Mouse (Mus musculus) Patski (cell line): ENCODE data around the gene Igfbp7. TPM values are rescaled to one million over a fixed set of nuclear protein-coding genes. Genes with fewer than 3 reads are reported as not detected.
A peak's percentile ranks its signal among the peaks of the same experiment; 100 is the strongest.

Experiments
- ATAC-seq: fragments of 100-300 bp; one replicate; pipeline ENCODE4 v1.8.0; 2021
- CTCF ChIA-PET: fragments of 350-600 bp; sonication (Branson Sonifier 250); formaldehyde crosslinking; loops from one replicate; lab custom pipeline; 2022; ENCODE audit warnings: inconsistent platforms; lab: Charles Lee
- POLR2A ChIA-PET: fragments of 350-600 bp; sonication (Branson Sonifier 250); formaldehyde crosslinking; loops from one replicate; lab custom pipeline; 2022; ENCODE audit warnings: antibody characterized with exemption, inconsistent platforms; lab: Charles Lee
- DNase-seq: peaks from one replicate; pipeline ENCODE4 v3.0.0-alpha.2; 2011; ENCODE audit warnings: low read depth, low spot score
- H3K27me3 ChIP-seq: fragments of 371-371 bp; one replicate; pipeline ENCODE4 v1.5.1; 2021
- CTCF ChIP-seq: fragments of 100-300 bp; IDR thresholded peaks from one replicate; pipeline ENCODE4 v1.5.1; 2021
- in situ Hi-C: fragments of 300-500 bp; cut with MboI; formaldehyde crosslinking; loops from 3 replicates; pipeline ENCODE4 v1.11.1; 2018; ENCODE audit warnings: low pct_unique_long_range_greater_than_20kb, mixed read lengths
- polyA plus RNA-seq: library from polyadenylated mRNA; unstranded; gene quantifications from one replicate; pipeline ENCODE4 v1.2.3, GENCODE M21; 2021

The Igfbp7 gene
- polyA plus RNA-seq, 1 experiment from 2014 or later: 1,229 TPM

- ChIA-PET POLR2A (interaction anchor here (0.8 to 1.9 kb wide), 6 partner anchors 9 to 34 kb away, joined by 3 to 10 read pairs (median 3); no protein-coding TSS in a partner anchor), CTCF (interaction anchor here (1.1 to 11.7 kb wide), 4 partner anchors 10 to 22 kb away, joined by 3 to 94 read pairs (median 32); no protein-coding TSS in a partner anchor)
- in situ Hi-C loops: no loop called here
- ATAC-seq (no peak), DNase-seq (no peak)
- no peaks in the 10 kb centered on the region for H3K27me3 ChIP-seq
- no peak for TF ChIP-seq CTCF
Measured at GRCm38 (mm10) chr5:77372242-77372641, 35.6 kb downstream of the Igfbp7 start.

GRCm38 (mm10) chr5:77370378-77370892, 37.4 kb downstream of the Igfbp7 start:
- in situ Hi-C loops: no loop called here
- ChIA-PET CTCF (interaction anchor here (1.0 to 11.7 kb wide), 5 partner anchors 8 to 32 kb away, joined by 3 to 94 read pairs (median 9); no protein-coding TSS in a partner anchor), POLR2A (interaction anchor here (0.6 to 1.0 kb wide), 3 partner anchors 10 to 205 kb away, joined by 5 to 6 read pairs (median 5); no protein-coding TSS in a partner anchor)
- H3K27me3 ChIP-seq: no peaks in the 10 kb centered on the region
- no peak for TF ChIP-seq CTCF
- DNase-seq: no peak
- ATAC-seq: no peak

GRCm38 (mm10) chr5:77369394-77369793, 38.4 kb downstream of the Igfbp7 start:
- no peak for TF ChIP-seq CTCF
- POLR2A ChIA-PET: interaction anchor here (0.6 to 1.1 kb wide), 3 partner anchors 9 to 471 kb away, joined by 3 read pairs; no protein-coding TSS in a partner anchor
- no peaks in the 10 kb centered on the region for H3K27me3 ChIP-seq
- DNase-seq: no peak
- in situ Hi-C loops: no loop called here
- peak; percentile 5 for ATAC-seq
- CTCF ChIA-PET: interaction anchor here (2.2 to 11.7 kb wide), 2 partner anchors 13 to 15 kb away, joined by 9 to 94 read pairs; no protein-coding TSS in a partner anchor

- POLR2A ChIA-PET: interaction anchor here (1.8 to 2.9 kb wide), 2 partner anchors 10 to 13 kb away, joined by 7 to 10 read pairs; no protein-coding TSS in a partner anchor
- no peaks in the 10 kb centered on the region for H3K27me3 ChIP-seq
- DNase-seq (no peak), ATAC-seq (no peak)
- CTCF ChIA-PET: interaction anchor here (0.7 to 11.7 kb wide), 5 partner anchors 13 to 38 kb away, joined by 3 to 94 read pairs (median 5); no protein-coding TSS in a partner anchor
- in situ Hi-C loops: no loop called here
- TF ChIP-seq CTCF: no peak
Measured at GRCm38 (mm10) chr5:77368194-77368593, 39.6 kb downstream of the Igfbp7 start.

- peak; percentile 67 for ATAC-seq
- no peak for TF ChIP-seq CTCF
- DNase-seq: peak; percentile 93
- ChIA-PET CTCF (interaction anchor here (1.3 to 11.7 kb wide), 4 partner anchors 13 to 15 kb away, joined by 3 to 94 read pairs (median 8); no protein-coding TSS in a partner anchor), POLR2A (interaction anchor here (1.8 to 2.9 kb wide), 2 partner anchors 10 to 12 kb away, joined by 7 to 10 read pairs; no protein-coding TSS in a partner anchor)
- no peaks in the 10 kb centered on the region for H3K27me3 ChIP-seq
- in situ Hi-C loops: no loop called here
Measured at GRCm38 (mm10) chr5:77367682-77368081, 40.2 kb downstream of the Igfbp7 start.

- in situ Hi-C loops: no loop called here
- no peak for ATAC-seq
- DNase-seq: no peak
- no peak for TF ChIP-seq CTCF
- H3K27me3 ChIP-seq: no peaks in the 10 kb centered on the region
- CTCF ChIA-PET: interaction anchor here (1.1 to 11.7 kb wide), 4 partner anchors 9 to 15 kb away, joined by 3 to 94 read pairs (median 8); no protein-coding TSS in a partner anchor
- POLR2A ChIA-PET: interaction anchor here (1.0 to 2.9 kb wide), 3 partner anchors 9 to 19 kb away, joined by 5 to 10 read pairs (median 7); no protein-coding TSS in a partner anchor
Measured at GRCm38 (mm10) chr5:77367145-77367544, 40.7 kb downstream of the Igfbp7 start.

GRCm38 (mm10) chr5:77366313-77366712, 41.5 kb downstream of the Igfbp7 start:
- DNase-seq: no peak
- in situ Hi-C loops: no loop called here
- ATAC-seq: no peak
- CTCF ChIA-PET: interaction anchor here (0.7 to 11.7 kb wide), 5 partner anchors 8 to 16 kb away, joined by 3 to 94 read pairs (median 5); no protein-coding TSS in a partner anchor
- no peaks in the 10 kb centered on the region for H3K27me3 ChIP-seq
- POLR2A ChIA-PET: interaction anchor here (1.0 to 2.9 kb wide), 3 partner anchors 8 to 19 kb away, joined by 5 to 10 read pairs (median 7); no protein-coding TSS in a partner anchor
- TF ChIP-seq CTCF: no peak

GRCm38 (mm10) chr5:77364443-77365038, 43.3 kb downstream of the Igfbp7 start:
- in situ Hi-C loops: no loop called here
- no peak for TF ChIP-seq CTCF
- POLR2A ChIA-PET: interaction anchor here (1.0 to 1.6 kb wide), 2 partner anchors 9 to 20 kb away, joined by 3 to 4 read pairs; no protein-coding TSS in a partner anchor
- ATAC-seq (peak; percentile 27), DNase-seq (no peak)
- H3K27me3 ChIP-seq: no peaks in the 10 kb centered on the region
- CTCF ChIA-PET: interaction anchor here (1.0 to 11.7 kb wide), 5 partner anchors 10 to 776 kb away, joined by 3 to 94 read pairs (median 9); partner anchors contain the start of gene Cep135

- DNase-seq: no peak
- H3K27me3 ChIP-seq: no peaks in the 10 kb centered on the region
- in situ Hi-C loops: no loop called here
- CTCF ChIA-PET: interaction anchor here (1.0 to 11.7 kb wide), 7 partner anchors 8 to 775 kb away, joined by 3 to 94 read pairs (median 9); partner anchors contain the start of gene Cep135
- no peak for TF ChIP-seq CTCF
- POLR2A ChIA-PET: interaction anchor here (1.6 to 2.0 kb wide), 2 partner anchors 10 to 21 kb away, joined by 4 to 7 read pairs; no protein-coding TSS in a partner anchor
- no peak for ATAC-seq
Measured at GRCm38 (mm10) chr5:77363650-77364049, 44.2 kb downstream of the Igfbp7 start.

GRCm38 (mm10) chr5:77362120-77362519, 45.7 kb downstream of the Igfbp7 start:
- ChIA-PET CTCF (interaction anchor here (2.6 to 4.0 kb wide), 2 partner anchors 10 to 32 kb away, joined by 8 to 22 read pairs; no protein-coding TSS in a partner anchor), POLR2A (interaction anchor here (2.0 kb wide), 1 partner anchor 23 kb away, joined by 7 read pairs; no protein-coding TSS in a partner anchor)
- ATAC-seq: no peak
- TF ChIP-seq CTCF: no peak
- H3K27me3 ChIP-seq: no peaks in the 10 kb centered on the region
- no peak for DNase-seq
- in situ Hi-C loops: no loop called here
